Mouse (Mus musculus) stomach, postnatal 0 days (tissue): ENCODE data around the gene Manf.

ENCODE experiments used
- CTCF ChIP-seq: IDR thresholded peaks from 2 replicates; pipeline ENCODE4 v1.5.1; 2016; ENCODE audit warnings: antibody characterized with exemption, low read depth, mild to moderate bottlenecking, moderate library complexity
- EP300 ChIP-seq: optimal IDR thresholded peaks from 2 replicates; pipeline ENCODE3; 2016; ENCODE audit warnings: antibody characterized with exemption

- TF ChIP-seq CTCF (no peak), EP300 (no peak)
These were observed 6.5 kb downstream of the Manf start for GRCm38 (mm10) chr9:106884996-106885900.
